Mouse (Mus musculus): ENCODE results near the gene Ggt5.

Ggt5 gene

GRCm38 (mm10) chr10:75651381-75652068 lies 62.4 kb downstream of the Ggt5 start:
- no peak for DNase-seq (ENCODE audit: low spot score in 2 of 2)

GRCm38 (mm10) chr10:75654053-75654452 lies 64.9 kb downstream of the Ggt5 start:
- DNase-seq (ENCODE audit: low spot score in 2 of 2): no peak

GRCm38 (mm10) chr10:75657165-75657564 lies 68.0 kb downstream of the Ggt5 start:
- no peak for DNase-seq (ENCODE audit: low spot score in 2 of 2)

GRCm38 (mm10) chr10:75657772-75658171 lies 68.6 kb downstream of the Ggt5 start:
- no peak for DNase-seq (ENCODE audit: low spot score in 2 of 2)

GRCm38 (mm10) chr10:75661381-75661780 lies 72.2 kb downstream of the Ggt5 start:
- DNase-seq (ENCODE audit: low spot score in 2 of 2): no peak

GRCm38 (mm10) chr10:75661876-75662275 lies 72.7 kb downstream of the Ggt5 start:
- DNase-seq (ENCODE audit: low spot score in 2 of 2): no peak

- no peak for DNase-seq (ENCODE audit: low spot score in 2 of 2)
Observed at GRCm38 (mm10) chr10:75662575-75662974, 73.4 kb downstream of the Ggt5 start.

- no peak for DNase-seq (ENCODE audit: low spot score in 2 of 2)
Observed at GRCm38 (mm10) chr10:75664673-75665270, 75.6 kb downstream of the Ggt5 start.

- no peak for DNase-seq (ENCODE audit: low spot score in 2 of 2)
Observed at GRCm38 (mm10) chr10:75666451-75667030, 77.4 kb downstream of the Ggt5 start.

Data from frontal cortex, postnatal 25 days (tissue).